Mouse (Mus musculus): ENCODE results near the gene Gpr142.
A peak's percentile ranks its signal among the peaks of the same experiment; 100 is the strongest.

The Gpr142 gene

DNA sequence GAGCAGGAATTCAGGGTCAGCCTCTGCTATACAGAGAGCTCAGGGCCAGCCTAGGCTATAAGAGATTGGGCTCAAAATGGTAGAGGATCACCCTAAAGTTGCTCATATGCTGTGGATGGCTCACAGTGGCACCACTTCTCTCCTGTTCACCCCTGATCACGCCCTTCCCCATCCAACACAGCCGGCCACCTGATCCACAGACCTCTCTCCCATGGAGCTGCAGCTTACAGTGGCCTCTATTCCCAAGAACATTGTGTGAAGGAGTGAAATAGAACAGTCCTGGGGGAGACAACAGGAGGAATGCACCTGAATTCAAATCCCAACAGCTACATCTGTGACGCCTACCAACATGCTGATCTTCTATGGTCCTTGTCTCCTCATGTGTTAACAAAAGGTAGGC is at the start of gene Gpr142:
Gpr142 (plus strand) TSS at position 301 of the 400 bp plus-strand sequence.
- no peak for DNase-seq (ENCODE audit: low read depth)

DNA sequence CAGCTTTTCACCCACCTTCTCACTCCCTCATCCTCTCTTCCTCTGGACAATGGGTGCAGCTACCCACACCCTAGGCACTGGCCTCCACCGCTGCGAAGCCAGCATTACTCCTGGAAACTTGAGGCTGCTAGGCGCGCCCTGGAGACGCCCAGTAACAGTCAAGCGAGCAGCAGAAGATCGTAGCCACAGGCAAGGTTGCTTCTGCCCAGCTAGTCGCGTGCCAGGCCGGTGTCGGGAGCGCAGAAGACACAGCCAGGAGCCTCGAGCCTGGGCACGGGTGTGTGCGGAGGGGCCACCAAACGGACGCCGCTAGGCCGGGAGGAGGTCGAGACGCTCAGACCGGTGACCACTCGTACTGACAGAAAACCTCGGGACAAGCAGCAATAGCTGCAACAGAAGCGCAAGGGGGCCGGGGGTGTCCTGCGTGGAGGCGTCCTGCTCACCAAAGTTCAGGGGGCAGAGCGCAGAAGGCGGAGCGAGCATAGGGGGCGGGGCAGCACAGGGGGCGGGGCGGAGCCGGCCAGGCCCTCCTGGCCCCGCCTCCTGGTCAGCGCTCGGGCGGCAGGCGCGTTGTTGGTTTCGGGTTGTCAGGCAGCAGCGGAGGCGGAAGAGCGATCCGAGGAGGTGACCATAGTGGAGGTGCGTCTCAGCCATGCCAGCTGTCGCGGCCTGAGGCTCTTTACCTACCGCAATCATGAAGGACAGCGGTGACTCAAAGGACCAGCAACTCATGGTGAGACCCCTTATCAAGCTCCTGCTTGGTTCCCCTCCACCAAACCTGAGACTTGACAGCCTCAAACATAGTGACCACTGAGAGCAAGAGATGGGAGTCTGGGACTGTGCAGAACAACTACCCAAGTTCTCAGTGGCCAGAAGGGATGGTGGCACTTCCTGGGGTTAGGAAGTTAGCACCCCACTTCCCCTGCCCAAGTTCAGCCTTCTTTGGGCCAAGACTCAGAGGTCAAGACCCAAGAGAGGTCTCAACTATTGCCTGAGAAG is 33.6 kb upstream of the Gpr142 start, which contains the start of gene Kif19a:
Kif19a (plus strand) TSS at position 569 of the 999 bp plus-strand sequence.
- peak; percentile 58 for DNase-seq (ENCODE audit: low read depth)

DNA sequence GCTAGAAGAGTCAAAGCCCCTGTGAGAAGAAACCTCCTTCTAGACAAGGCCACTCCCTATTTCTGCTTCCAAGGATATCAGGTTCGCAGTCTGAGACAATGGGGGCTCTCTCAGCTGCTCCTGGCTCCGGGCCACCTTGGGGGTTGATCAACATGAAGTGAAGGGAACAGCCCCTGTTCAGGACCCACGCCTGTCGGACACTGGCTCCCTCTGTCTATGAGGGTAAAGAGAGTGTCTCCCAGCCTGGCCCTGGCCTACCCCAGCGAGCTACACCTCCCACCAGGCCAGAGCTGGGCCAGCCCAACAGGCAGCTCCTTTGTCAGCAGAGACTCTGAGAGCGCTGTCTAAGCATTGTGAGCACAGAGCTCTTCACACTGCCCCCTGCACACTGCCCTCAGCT is 28.8 kb upstream of the Gpr142 start:
- DNase-seq (ENCODE audit: low read depth), result no peak

DNA sequence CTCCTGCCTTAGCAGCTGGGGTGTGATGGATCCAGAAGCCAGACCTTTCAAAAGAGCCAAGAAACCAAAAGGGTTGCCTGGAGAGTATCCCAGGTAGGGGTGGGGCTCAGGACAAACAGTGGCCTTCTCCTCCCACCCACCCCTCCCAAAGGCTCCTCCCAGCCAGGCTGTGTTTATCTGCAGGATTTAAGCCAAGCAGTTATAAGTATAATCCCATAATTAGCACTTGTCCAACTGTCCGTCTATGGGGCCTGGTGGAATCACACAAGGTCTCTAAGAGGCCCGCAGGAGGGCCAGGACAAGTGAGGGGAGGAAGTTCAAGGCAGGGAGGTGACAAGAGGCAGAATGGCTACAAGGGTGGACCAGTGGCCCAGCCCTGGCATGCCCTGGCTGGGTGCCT is 26.8 kb upstream of the Gpr142 start:
- DNase-seq (ENCODE audit: low read depth), result no peak

DNA sequence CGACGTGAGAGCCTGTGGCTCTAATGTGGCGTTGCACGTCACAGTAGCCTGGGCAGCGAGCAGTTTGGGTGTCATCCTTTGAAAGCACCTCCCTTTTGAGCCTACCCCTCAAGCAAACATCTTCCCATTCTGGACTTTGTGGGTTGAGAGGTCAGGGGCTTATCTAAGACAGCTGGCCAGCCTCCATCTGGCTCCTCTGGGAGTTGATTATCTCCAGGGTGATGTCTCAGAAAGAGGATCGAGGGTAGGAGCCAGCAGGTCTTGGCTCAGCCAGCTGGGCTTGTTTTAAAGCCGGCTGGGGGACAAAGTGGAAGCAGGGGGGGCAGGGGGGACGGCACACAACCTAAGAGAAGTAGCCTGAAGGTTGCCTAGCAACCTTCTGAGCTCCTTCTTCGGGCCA is 18.6 kb upstream of the Gpr142 start:
- DNase-seq (ENCODE audit: low read depth), result no peak

DNA sequence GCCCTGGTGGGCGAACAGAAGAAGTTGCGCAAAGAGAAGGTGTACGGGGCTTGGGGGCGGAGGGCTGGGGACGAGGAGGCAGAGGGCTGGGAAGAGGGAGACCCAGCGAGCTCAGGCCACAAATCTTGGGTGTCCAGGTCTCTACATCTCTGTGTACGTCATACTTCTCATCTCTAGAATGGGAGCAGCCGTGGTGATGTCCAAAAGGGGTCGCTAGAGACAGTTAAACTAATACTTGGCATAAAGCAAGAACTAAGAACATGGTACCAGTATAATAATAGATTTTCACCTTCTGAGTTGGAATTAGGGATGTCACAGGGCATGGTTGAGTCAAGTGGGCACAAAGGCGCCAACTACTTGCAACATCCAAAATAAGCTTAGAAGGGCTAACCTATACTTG is 12.8 kb upstream of the Gpr142 start:
- DNase-seq (ENCODE audit: low read depth), result peak; percentile 39

DNA sequence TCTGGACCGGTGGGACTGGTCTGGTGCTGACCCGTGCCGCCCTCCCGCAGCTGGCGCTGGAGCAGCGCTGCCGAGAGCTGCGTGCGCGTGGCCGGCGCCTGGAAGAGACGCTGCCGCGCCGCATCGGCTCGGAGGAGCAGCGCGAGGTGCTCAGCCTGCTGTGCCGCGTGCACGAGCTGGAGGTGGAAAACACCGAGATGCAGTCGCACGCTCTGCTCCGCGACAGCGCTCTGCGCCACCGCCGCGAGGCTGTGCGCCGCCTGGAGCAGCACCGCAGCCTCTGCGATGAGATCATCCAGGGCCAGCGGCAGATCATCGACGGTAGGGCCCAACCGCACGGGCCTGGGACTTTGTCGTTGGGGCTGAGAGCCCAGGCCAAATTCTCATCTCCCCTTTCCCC is 12.4 kb upstream of the Gpr142 start:
- peak; percentile 40 for DNase-seq (ENCODE audit: low read depth)

DNA sequence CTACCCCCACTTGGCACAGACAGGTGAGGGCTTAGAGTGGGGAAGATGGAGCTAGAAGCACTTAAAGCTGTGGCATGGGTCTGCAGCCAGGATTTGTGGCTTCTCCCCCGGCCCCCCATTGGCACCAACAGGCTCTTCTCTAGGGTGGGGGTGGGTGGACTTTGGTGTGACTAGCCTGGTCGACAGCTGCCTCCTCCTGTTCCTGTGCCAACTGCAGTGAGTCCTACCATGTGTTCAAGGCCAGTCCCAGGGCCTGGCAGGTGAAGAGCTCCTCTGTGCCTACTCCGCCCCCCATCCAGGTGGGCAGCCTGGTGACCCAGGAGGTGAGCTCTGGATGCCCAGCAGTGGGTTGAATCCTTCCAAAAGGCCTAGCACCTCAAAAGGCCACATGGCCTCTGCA is 11.1 kb upstream of the Gpr142 start:
- DNase-seq (ENCODE audit: low read depth), result no peak

DNA sequence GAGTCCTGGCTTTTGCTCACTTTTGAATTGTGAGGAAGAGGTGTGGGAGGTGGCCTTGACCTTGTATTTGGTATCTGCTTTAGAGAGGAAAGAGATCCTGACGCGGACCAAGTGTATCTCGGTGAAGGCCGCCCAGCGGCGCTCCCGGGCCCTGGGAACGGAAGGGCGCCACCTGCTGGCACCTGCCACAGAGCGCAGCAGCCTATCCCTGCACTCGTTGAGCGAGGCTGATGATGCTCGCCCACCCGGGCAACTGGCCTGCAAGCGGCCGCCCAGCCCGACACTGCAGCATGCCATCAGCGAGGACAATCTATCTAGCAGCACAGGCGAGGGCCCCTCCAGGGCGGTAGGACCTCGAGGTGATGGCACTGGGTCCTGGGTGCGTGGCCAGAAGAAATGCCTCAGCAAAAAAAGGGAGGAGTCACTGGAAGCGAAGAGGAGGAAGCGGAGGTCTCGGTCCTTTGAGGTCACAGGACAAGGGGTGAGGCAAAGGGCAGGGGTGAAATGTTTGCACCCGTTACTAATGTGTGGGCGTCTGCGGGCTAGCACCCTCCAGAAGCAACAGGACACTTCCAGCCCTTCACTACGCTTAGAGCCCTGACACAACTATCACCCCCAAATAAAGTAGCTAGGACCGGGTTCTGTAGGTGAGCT is 9.5 kb upstream of the Gpr142 start:
- peak; percentile 79 for DNase-seq (ENCODE audit: low read depth)

DNA sequence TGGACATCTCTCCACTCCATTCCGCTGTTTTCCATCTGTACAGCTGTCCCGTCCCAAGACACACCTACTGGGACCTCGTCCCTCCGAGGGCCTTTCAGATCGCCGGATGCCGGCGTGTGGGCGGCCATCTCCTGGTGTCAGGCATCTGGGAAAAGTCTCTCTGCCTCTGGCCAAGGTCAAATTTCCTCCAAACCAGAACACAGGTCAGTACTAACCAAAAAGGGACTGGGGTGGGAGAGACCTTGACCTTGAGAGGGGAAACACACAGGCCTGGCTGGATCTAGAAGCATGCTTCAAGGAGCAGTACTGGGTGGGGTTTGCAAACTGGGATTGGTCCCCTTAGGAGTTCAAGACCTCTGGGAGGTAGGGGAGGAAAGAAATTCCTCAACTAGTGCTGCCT is 9.0 kb upstream of the Gpr142 start:
- no peak for DNase-seq (ENCODE audit: low read depth)

DNA sequence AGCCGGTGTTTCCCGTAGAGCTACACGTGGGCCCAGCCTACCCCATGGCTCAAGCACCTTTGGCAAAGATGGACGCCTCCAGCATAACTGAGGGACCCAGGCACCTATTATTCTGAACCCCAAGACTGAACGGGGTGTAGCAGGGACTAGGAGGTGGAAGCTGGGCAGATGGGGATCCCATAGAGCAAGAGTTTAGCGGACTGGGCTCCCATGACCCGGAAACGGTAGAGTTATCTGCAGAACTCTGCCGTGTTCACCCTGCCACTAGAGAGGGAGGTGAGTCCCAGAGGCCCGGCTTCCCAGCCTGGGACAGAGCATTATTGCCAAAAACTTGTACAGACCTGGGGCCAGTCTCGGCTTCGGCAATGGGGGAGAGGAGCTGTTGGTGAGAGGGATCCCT is 8.6 kb upstream of the Gpr142 start:
- no peak for DNase-seq (ENCODE audit: low read depth)

DNA sequence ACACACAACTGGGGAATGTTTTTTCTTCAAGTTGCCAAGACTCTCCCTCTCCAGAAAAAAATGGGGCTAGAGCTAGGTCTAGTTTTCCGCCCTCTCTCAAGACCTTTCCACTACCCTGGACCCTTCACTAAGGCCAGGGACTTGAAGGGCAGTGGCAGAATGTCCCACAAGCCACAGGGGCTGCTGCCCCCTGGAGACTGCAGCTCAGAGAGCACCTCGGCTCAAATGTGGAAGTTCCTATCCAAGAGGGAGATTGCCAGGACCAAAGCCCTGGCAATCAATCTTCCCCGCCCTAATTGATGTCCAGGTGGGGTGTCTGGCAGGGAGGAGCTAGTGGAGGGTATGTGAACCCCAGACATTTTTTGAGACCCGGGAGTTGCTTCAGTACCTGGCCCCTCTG is 7.9 kb upstream of the Gpr142 start:
- DNase-seq (ENCODE audit: low read depth), result no peak

DNA sequence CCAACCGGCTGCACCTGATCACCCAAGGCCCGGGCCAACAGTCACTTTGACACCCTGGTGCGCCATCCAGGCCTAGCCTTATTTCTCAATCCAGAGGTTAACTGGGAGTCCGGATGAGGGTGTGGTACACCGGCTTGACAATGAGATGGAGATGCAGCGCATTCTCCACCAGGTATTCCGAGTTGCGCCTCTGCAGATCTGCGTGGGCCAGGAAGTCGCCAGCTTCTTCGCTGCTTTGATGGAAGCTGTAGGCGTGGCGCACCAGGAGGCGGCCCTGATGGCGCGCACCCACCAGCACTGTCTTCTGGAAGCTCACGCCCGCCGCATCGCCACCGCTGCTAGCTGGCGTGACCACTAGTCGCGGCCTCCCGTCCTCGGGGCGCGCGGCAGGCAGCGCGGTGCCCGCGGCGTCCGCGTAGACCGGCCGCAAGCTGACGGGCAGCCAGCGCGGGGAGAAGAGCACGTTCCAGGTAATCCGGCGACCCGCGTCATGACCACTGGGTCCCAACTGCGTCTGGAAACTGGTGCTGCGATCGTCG is 7.3 kb upstream of the Gpr142 start:
- DNase-seq (ENCODE audit: low read depth), result no peak

DNA sequence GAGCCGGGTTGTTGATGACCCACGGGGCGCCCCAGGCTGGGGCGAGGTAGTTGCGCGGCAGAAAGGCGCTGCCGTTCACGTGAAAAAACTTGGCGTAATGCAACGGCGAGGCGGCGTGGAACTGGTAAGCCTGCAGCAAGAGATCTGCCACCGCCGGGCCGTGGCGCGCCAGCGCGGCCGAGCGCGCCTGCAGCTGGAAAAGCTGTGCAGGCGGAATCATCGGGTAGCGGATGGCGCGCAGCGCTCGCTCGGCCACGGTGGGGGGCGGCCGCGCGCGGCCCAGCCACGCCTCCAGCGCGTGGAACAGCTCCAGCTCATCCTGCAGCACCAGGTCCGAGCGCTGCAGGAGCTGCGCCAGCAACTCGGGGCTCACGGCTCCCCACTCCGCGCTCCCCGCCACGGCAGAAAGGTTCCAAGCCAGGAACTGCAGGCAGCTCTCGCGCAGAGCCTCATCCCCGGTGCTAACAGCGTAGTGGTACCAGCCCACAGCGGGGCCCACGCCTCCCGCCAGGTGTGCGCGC is 6.8 kb upstream of the Gpr142 start:
- DNase-seq (ENCODE audit: low read depth), result no peak

DNA sequence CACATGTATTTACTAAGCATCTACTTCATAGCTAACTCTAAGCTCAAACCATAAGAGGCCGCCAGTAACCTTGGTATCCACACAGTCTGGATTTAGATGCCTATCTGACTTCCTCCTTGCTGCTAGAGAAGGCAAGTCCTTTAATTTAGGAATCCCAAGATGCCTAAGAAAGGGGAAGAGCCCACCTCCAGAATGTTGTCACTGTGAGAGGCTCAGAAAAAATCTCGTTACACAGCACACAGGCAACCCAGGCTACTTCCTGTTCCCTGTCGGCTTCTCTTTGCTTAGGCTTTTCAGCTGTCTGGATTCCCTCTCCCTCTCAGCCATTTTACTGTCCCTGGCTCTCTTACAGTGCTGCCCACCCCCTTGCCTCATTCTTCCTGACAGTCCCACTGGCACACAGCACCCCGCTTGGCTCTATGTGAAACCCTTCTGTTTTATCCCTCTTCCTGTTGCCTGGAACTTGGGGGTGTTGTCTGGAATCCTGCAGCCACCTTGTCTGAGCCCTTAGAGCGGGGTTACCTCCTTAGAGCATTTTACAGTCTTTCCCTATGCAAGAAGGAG is 5.7 kb upstream of the Gpr142 start:
- DNase-seq (ENCODE audit: low read depth), result no peak

DNA sequence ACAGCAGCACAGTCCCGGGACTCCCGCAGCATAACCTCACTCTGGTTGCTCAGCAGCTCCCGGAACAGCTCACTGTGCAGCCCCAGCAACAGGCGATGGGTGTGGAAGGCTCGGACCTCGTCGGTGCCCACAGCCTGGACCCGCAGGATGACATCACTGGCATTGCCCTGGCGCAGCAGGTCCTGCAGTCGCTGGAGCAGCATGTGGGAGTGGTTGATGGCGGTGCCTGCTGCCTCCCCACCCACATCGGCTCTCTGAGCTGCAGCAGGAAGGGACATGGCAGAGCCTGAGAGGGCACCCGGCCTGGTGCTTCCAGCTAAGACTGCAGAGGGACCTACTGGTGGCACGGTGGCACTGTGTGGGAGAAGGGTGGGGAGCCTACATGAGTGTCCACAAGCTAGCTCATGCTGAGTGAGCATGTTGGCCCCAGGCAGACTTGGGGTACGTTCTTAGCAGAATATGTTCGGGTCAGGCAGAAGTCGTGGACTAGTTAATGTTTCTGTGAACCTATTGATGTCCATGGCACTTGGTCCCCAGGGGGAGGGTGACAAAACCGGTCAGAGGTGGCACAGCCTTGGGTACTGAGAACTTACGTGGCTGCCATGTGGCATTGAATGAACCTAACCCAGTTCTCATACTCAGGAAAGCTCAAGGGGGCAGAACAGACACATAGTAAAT is 4.7 kb upstream of the Gpr142 start:
- no peak for DNase-seq (ENCODE audit: low read depth)

DNA sequence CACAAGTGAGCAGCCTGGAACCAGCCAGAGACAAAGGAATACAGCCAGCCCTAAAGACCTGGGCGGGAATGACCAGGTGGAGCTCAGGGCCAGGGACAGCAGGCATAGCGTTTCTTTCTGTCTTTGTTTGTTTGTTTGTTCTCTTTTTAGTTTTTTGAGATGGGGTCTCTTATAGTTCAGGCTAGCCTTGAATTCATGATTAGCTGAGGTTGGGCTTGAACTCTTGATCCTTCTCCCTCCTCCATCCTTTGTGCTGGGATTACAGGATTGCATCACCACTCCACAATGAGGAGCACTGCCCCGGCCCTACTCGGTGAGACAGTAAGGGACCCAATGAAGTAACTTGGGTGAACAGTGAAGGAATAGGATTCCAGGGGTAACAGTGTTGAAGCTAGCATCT is 4.0 kb upstream of the Gpr142 start:
- no peak for DNase-seq (ENCODE audit: low read depth)

DNA sequence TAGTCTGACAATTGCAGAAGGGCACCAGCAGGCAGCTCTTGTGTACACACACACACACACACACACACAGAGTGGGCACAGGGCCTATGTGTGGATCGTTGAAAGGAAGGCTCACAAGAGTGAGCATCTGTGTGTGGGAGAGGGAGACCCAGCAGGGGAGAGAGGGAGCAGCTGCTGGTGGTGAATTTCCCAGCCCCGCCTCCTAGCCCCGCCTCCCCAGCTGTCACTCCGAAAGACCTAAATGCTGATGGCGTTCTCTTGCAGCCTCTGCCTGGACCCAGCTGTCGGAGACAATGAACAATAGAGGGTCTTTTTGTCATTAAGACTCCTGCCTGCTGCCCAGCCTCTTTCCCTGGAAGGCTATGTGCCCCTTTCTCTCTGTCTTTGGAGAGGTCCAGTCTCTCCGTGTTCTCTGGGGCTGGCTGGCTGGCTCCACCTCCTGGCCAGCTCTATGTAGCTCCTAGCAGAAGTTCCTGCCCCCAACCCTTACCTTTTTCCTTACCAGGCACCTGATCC is 3.4 kb upstream of the Gpr142 start:
- DNase-seq (ENCODE audit: low read depth), result peak; percentile 44

DNA sequence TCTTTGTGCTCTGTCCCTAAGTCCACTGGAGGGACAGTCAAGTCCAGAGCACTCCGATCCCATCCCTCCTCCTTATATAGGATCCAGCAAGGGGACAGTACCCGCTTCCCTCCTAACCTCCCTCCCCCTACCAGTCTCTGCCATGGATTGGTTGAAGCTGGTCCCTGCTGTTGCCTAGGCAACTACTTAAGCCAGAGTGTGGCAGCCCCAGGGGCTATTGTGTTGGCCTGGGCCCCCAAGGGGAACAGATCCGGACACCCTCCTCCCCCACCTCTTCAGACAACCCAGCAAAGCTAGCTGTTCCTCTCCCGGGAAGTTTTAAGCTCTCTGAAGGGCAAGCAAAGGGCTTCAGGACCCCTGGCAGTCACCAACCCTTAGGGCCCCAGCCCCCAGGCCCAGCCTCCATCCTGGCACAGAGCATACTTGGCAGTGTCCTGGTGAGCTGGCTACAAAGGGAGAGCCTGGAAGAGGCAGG is 2.8 kb upstream of the Gpr142 start, which contains the start of gene Btbd17:
Btbd17 (minus strand) TSS at position 98 of the 475 bp plus-strand sequence.
- no peak for DNase-seq (ENCODE audit: low read depth)

DNA sequence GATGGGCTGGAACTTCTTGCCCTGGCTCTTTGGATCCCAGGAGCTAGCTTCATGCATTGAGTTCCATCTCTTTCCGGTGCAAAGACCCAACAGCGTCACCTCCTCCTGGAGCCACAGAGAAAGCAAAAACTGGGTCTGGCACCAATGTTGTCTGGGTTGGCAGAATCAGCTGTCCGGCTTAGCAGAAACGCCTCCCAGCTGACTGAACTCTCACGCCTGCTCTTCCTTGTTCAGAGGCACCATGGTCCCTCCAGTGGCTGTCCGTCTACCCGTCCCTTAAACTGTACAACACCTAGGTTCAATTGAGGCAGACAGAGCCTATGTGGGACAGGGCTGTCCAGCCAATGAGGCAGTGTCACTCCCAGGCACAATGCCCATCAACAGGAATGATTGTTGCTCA is 1.5 kb upstream of the Gpr142 start:
- no peak for DNase-seq (ENCODE audit: low read depth)

DNA sequence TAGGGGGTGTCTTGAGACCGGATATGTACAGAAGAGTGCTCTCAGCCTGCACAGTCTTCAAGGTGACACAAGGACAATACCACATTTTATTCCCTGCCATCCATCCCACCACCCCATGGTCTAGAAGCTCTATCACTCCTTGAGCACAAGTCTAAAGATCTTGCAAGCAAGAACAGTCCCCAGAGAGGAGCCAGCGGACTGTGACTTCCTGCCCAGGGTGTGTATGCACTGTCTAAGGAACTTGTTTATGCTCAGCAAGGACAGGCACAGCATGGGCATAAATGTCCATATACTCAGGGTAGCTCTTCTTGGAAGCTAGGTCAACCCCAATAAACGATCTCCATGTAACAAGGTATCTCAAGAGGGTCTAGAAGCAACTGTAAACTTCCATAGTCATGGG is 743 bp upstream of the Gpr142 start:
- no peak for DNase-seq (ENCODE audit: low read depth)

Measured in induced T-regulatory cell, adult 2 months (primary cell).